Mouse (Mus musculus): ENCODE results near the gene Nemp1. TPM values are rescaled to one million over a fixed set of nuclear protein-coding genes. Genes with fewer than 3 reads are reported as not detected.

Nemp1 gene
- 10.2 and 11.3 TPM in 2 replicates for polyA plus RNA-seq (2014; fragmentation: Nextera tagmentation; extraction: Ambion mirVana)

- Histone ChIP-seq H3K4me3 (ENCODE audit: low read depth, low read length) (peak within 1 kb of the TSS; percentile 73), H3K4me1 (ENCODE audit: control insufficient read depth, insufficient read depth, low read length) (peaks cover 48% of the 10 kb centered on the region), H3K27ac (ENCODE audit: low read length) (peak within 1 kb of the TSS; percentile 98), H3K4me2 (replicated peaks; ENCODE audit: low read depth, low read length) (peak within 1 kb of the TSS; percentile 73), H3K9me3 (ENCODE audit: control insufficient read depth, low read depth, low read length) (no peaks in the 10 kb centered on the region), H3K27me3 (ENCODE audit: control insufficient read depth, insufficient read depth, low read length) (no peaks in the 10 kb centered on the region), H3K36me3 (ENCODE audit: control insufficient read depth, insufficient read depth, low read length) (peaks cover 12% of the 10 kb centered on the region), H3K9ac (replicated peaks; ENCODE audit: low read depth, low read length) (peak within 1 kb of the TSS; percentile 78)
- ATAC-seq (ENCODE audit: insufficient number of reproducible peaks, insufficient read depth, low FRiP score, low read depth), result peak; percentile 71
- WGBS, result under 1% methylated on average over 62 of the region's 73 CpGs
Observed at GRCm38 (mm10) chr10:127666501-127667268, at the start of gene Nemp1. Gene Nemp1, plus strand, starts transcription at chr10:127666901.

GRCm38 (mm10) chr10:127617294-127617693 lies 49.4 kb upstream of the Nemp1 start:
- Histone ChIP-seq H3K36me3 (ENCODE audit: control insufficient read depth, insufficient read depth, low read length) (peaks cover 6% of the 10 kb centered on the region; the same call in 1 of the 2 replicates), H3K9me3 (ENCODE audit: control insufficient read depth, low read depth, low read length) (no peaks in the 10 kb centered on the region), H3K4me1 (ENCODE audit: control insufficient read depth, insufficient read depth, low read length) (peaks cover 60% of the 10 kb centered on the region), H3K4me2 (replicated peaks; ENCODE audit: low read depth, low read length) (peak overlapping the region; percentile 91; the same call in 1 of the 2 replicates), H3K27ac (ENCODE audit: low read length) (no peak overlapping the region), H3K9ac (replicated peaks; ENCODE audit: low read depth, low read length) (no peak overlapping the region), H3K27me3 (ENCODE audit: control insufficient read depth, insufficient read depth, low read length) (no peaks in the 10 kb centered on the region), H3K4me3 (ENCODE audit: low read depth, low read length) (no peak overlapping the region)
- no peak for ATAC-seq (ENCODE audit: insufficient number of reproducible peaks, insufficient read depth, low FRiP score, low read depth)
- 36% methylated on average over 4 of the region's 4 CpGs for WGBS

GRCm38 (mm10) chr10:127618173-127618572 lies 48.5 kb upstream of the Nemp1 start:
- H3K36me3 ChIP-seq (ENCODE audit: control insufficient read depth, insufficient read depth, low read length), result 0 out of 2 replicates have a peak, but pooled peaks cover 4% of the 10 kb centered on the region
- no peaks in the 10 kb centered on the region for H3K27me3 ChIP-seq (ENCODE audit: control insufficient read depth, insufficient read depth, low read length)
- no peak for ATAC-seq (ENCODE audit: insufficient number of reproducible peaks, insufficient read depth, low FRiP score, low read depth)
- peak overlapping the region; percentile 41; the same call in 1 of the 2 replicates for H3K27ac ChIP-seq (ENCODE audit: low read length)
- H3K4me3 ChIP-seq (ENCODE audit: low read depth, low read length), result peak overlapping the region; percentile 75; the same call in 1 of the 2 replicates
- no peak overlapping the region for H3K9ac ChIP-seq (replicated peaks; ENCODE audit: low read depth, low read length)
- 32% methylated on average over 6 of the region's 6 CpGs for WGBS
- H3K9me3 ChIP-seq (ENCODE audit: control insufficient read depth, low read depth, low read length), result no peaks in the 10 kb centered on the region
- H3K4me2 ChIP-seq (replicated peaks; ENCODE audit: low read depth, low read length), result peak overlapping the region; percentile 91
- H3K4me1 ChIP-seq (ENCODE audit: control insufficient read depth, insufficient read depth, low read length), result peaks cover 62% of the 10 kb centered on the region

GRCm38 (mm10) chr10:127619119-127619721 lies 47.5 kb upstream of the Nemp1 start:
- Histone ChIP-seq H3K9ac (replicated peaks; ENCODE audit: low read depth, low read length) (peak overlapping the region; percentile 81; the same call in 1 of the 2 replicates), H3K9me3 (ENCODE audit: control insufficient read depth, low read depth, low read length) (no peaks in the 10 kb centered on the region), H3K27ac (ENCODE audit: low read length) (peak overlapping the region; percentile 99; the same call in 1 of the 2 replicates), H3K36me3 (ENCODE audit: control insufficient read depth, insufficient read depth, low read length) (0 out of 2 replicates have a peak, but pooled peaks cover 4% of the 10 kb centered on the region), H3K4me2 (replicated peaks; ENCODE audit: low read depth, low read length) (peak overlapping the region; percentile 91), H3K4me1 (ENCODE audit: control insufficient read depth, insufficient read depth, low read length) (peaks cover 55% of the 10 kb centered on the region), H3K27me3 (ENCODE audit: control insufficient read depth, insufficient read depth, low read length) (no peaks in the 10 kb centered on the region), H3K4me3 (ENCODE audit: low read depth, low read length) (peak overlapping the region; percentile 75)
- WGBS, result 24% methylated on average over 8 of the region's 8 CpGs
- ATAC-seq (ENCODE audit: insufficient number of reproducible peaks, insufficient read depth, low FRiP score, low read depth), result no peak

- no peaks in the 10 kb centered on the region for H3K27me3 ChIP-seq (ENCODE audit: control insufficient read depth, insufficient read depth, low read length)
- WGBS, result 3% methylated on average over 11 of the region's 12 CpGs
- no peak for ATAC-seq (ENCODE audit: insufficient number of reproducible peaks, insufficient read depth, low FRiP score, low read depth)
- H3K36me3 ChIP-seq (ENCODE audit: control insufficient read depth, insufficient read depth, low read length), result 0 out of 2 replicates have a peak, but pooled peaks cover 4% of the 10 kb centered on the region
- H3K9me3 ChIP-seq (ENCODE audit: control insufficient read depth, low read depth, low read length), result no peaks in the 10 kb centered on the region
- H3K9ac ChIP-seq (replicated peaks; ENCODE audit: low read depth, low read length), result peak overlapping the region; percentile 81
- peak overlapping the region; percentile 75 for H3K4me3 ChIP-seq (ENCODE audit: low read depth, low read length)
- H3K4me2 ChIP-seq (replicated peaks; ENCODE audit: low read depth, low read length), result peak overlapping the region; percentile 91
- peaks cover 48% of the 10 kb centered on the region for H3K4me1 ChIP-seq (ENCODE audit: control insufficient read depth, insufficient read depth, low read length)
- peak overlapping the region; percentile 99 for H3K27ac ChIP-seq (ENCODE audit: low read length)
Observed at GRCm38 (mm10) chr10:127619941-127620405, 46.7 kb upstream of the Nemp1 start.

- H3K27ac ChIP-seq (ENCODE audit: low read length), result peak within 1 kb of the TSS; percentile 99
- peak; percentile 64 for ATAC-seq (ENCODE audit: insufficient number of reproducible peaks, insufficient read depth, low FRiP score, low read depth)
- H3K4me1 ChIP-seq (ENCODE audit: control insufficient read depth, insufficient read depth, low read length), result peaks cover 41% of the 10 kb centered on the region
- H3K27me3 ChIP-seq (ENCODE audit: control insufficient read depth, insufficient read depth, low read length), result no peaks in the 10 kb centered on the region
- peak within 1 kb of the TSS; percentile 75 for H3K4me3 ChIP-seq (ENCODE audit: low read depth, low read length)
- H3K36me3 ChIP-seq (ENCODE audit: control insufficient read depth, insufficient read depth, low read length), result 0 out of 2 replicates have a peak, but pooled peaks cover 4% of the 10 kb centered on the region
- no peaks in the 10 kb centered on the region for H3K9me3 ChIP-seq (ENCODE audit: control insufficient read depth, low read depth, low read length)
- 1% methylated on average over 26 of the region's 32 CpGs for WGBS
- peak within 1 kb of the TSS; percentile 91 for H3K4me2 ChIP-seq (replicated peaks; ENCODE audit: low read depth, low read length)
- H3K9ac ChIP-seq (replicated peaks; ENCODE audit: low read depth, low read length), result peak within 1 kb of the TSS; percentile 81
Observed at GRCm38 (mm10) chr10:127620406-127621190, 46.1 kb upstream of the Nemp1 start, which contains the start of gene Lrp1. Gene Lrp1, minus strand, starts transcription at chr10:127621148.

GRCm38 (mm10) chr10:127621191-127622056 lies 45.3 kb upstream of the Nemp1 start:
- ATAC-seq (ENCODE audit: insufficient number of reproducible peaks, insufficient read depth, low FRiP score, low read depth), result peak; percentile 86
- WGBS, result under 1% methylated on average over 36 of the region's 39 CpGs

More at GRCm38 (mm10) chr10:127621191-127622056, 45.3 kb upstream of the Nemp1 start:
- peak overlapping the region; percentile 75 for H3K4me3 ChIP-seq (ENCODE audit: low read depth, low read length)
- peaks cover 33% of the 10 kb centered on the region for H3K4me1 ChIP-seq (ENCODE audit: control insufficient read depth, insufficient read depth, low read length)
- H3K4me2 ChIP-seq (replicated peaks; ENCODE audit: low read depth, low read length), result peak overlapping the region; percentile 91
- 0 out of 2 replicates have a peak, but pooled peaks cover 4% of the 10 kb centered on the region for H3K36me3 ChIP-seq (ENCODE audit: control insufficient read depth, insufficient read depth, low read length)
- H3K9ac ChIP-seq (replicated peaks; ENCODE audit: low read depth, low read length), result peak overlapping the region; percentile 61; the same call in 1 of the 2 replicates
- peaks cover 3% of the 10 kb centered on the region for H3K9me3 ChIP-seq (ENCODE audit: control insufficient read depth, low read depth, low read length)
- H3K27me3 ChIP-seq (ENCODE audit: control insufficient read depth, insufficient read depth, low read length), result no peaks in the 10 kb centered on the region
- H3K27ac ChIP-seq (ENCODE audit: low read length), result peak overlapping the region; percentile 99
